Mouse (Mus musculus) left cerebral cortex, adult 2 months (tissue): ENCODE data around the gene Olfr61. TPM values are rescaled to one million over a fixed set of nuclear protein-coding genes. Genes with fewer than 3 reads are reported as not detected.
"Not testable (repeated sequence)": the region's sequence is repeated elsewhere in the genome, so short reads cannot be mapped to it uniquely, and the experiment has no call there.

Source experiments
- DNase-seq, 2 experiments: peaks; one replicate each; pipeline ENCODE4 v3.0.0; 2021 to 2022; ENCODE audit warnings: low spot score in 2 of 2, mixed read lengths in 1 of 2; ENCODE audit errors: extremely low spot score in 1 of 2
- H3K27ac ChIP-seq: fragments of 200-600 bp; 2 replicates; pipeline ENCODE4 v1.8.1; 2022
- H3K4me3 ChIP-seq: fragments of 200-600 bp; 2 replicates; pipeline ENCODE4 v1.8.1; 2022
- CTCF ChIP-seq: fragments of 200-600 bp; IDR thresholded peaks from 2 replicates; pipeline ENCODE4 v1.8.1; 2022; ENCODE audit warnings: antibody characterized with exemption, mild to moderate bottlenecking, moderate library complexity
- intact Hi-C: fragments of 180-260 bp; cut with DNase I; formaldehyde crosslinking; loops from one replicate; pipeline ENCODE4 v1.15.1; 2025
- long read RNA-seq, 2 experiments: library from polyadenylated mRNA; stranded (forward); transcript quantifications; one replicate each; pipeline ENCODE4 v2.0.0; 2021; ENCODE audit warnings: borderline mapping rate in 2 of 2
- total RNA-seq, 2 experiments: library from RNA; stranded (reverse); gene quantifications; 2 replicates each; pipeline ENCODE4 v1.2.3; 2021

Gene Olfr61
- not detected for total RNA-seq
- long read RNA-seq, experiment 1, result 0 reads
- long read RNA-seq, experiment 2, result 0 reads

DNA sequence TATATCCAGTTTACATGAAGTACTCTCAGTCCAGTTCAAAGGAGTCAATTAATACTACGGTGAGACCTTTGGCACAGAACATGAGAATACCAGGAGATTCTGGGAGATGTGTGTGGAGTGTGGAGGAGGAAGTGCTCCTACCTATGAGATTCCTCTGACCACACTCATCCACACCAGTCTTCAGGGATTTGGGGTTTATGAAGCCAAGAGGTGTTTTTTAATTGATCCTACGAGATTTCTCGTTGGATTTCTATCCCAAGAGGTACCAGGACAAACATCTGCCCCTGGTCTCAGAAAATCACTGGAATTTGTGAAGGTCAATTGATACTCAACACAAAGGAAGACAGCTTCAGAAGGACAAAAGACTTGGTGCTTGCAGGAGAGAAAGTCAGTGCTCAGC, at the start of gene Olfr61:
Gene Olfr61, plus strand, starts transcription at position 301 of the 400 bp plus-strand sequence.
- DNase-seq, intact Hi-C loops, H3K27ac ChIP-seq, H3K4me3 ChIP-seq: not testable (repeated sequence)

- intact Hi-C loops, H3K27ac ChIP-seq, H3K4me3 ChIP-seq, DNase-seq: not testable (repeated sequence)
Measured at GRCm38 (mm10) chr7:140600969-140601368, 27.8 kb upstream of the Olfr61 start, which contains the start of gene Olfr46. TSS of gene Olfr46 (plus strand) at chr7:140601269.

- intact Hi-C loops, result no loop called here
- Histone ChIP-seq H3K27ac (no peak overlapping the region), H3K4me3 (no peak overlapping the region)
- DNase-seq, result no peak
- no peak for TF ChIP-seq CTCF
Measured at GRCm38 (mm10) chr7:140630559-140630958, 1.8 kb downstream of the Olfr61 start.

DNA sequence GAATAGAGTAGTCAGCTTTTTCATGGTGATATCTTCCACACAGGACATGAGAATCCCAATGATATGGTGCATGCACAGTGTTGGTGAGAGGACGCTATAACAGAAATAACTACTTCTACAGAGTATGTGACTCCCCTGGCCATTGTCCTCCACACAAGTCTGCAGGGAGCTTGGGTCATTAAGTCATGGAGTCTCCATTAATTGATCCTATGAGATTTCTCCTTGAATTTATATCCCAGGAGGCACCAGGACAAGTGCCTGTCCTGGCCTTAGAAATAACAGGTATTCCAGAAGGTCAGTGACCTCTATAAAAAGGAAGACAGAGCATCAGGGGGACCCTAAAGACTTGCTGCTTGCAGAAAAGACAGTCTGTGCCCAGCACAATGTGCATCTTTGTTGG, 17.4 kb downstream of the Olfr61 start, which contains the start of gene Olfr53:
Gene Olfr53, plus strand, starts transcription at position 301 of the 400 bp plus-strand sequence.
- no peak for DNase-seq
- TF ChIP-seq CTCF, result no peak
- intact Hi-C loops, result loop anchor here (1.0 kb wide), 1 partner anchor 36 kb away; no protein-coding TSS in a partner anchor
- no peak within 1 kb of the TSS for H3K27ac ChIP-seq
- no peak within 1 kb of the TSS for H3K4me3 ChIP-seq

DNA sequence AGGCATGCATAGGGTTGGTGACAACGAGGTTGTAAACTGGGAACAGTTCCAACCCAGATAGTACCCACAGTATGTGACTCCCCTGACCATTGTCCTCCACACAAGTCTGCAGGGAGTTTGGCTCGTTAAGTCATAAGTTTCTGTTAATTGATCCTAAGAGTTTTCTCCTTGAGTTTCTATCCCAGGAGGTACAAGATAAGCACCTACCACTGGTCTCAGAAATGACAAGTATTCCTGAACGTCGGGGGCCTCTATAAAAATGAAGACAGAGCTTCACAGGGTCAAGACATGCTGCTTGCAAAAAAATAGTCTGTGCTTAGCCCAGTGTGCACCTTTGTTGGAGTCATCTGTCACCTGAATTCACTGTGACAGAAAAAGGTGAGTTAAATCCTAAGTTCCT, 30.9 kb downstream of the Olfr61 start, which contains the start of gene Olfr539:
Gene Olfr539, plus strand, starts transcription at position 301 of the 400 bp plus-strand sequence.
- H3K27ac ChIP-seq, result no peak within 1 kb of the TSS
- DNase-seq, result no peak
- H3K4me3 ChIP-seq, result no peak within 1 kb of the TSS
- no peak for TF ChIP-seq CTCF
- intact Hi-C loops, result loop anchor here (5.0 kb wide), 1 partner anchor 33 kb away; no protein-coding TSS in a partner anchor

- H3K27ac ChIP-seq, DNase-seq, H3K4me3 ChIP-seq, intact Hi-C loops: not testable (repeated sequence)
Measured at GRCm38 (mm10) chr7:140670693-140671092, 41.9 kb downstream of the Olfr61 start.

DNA sequence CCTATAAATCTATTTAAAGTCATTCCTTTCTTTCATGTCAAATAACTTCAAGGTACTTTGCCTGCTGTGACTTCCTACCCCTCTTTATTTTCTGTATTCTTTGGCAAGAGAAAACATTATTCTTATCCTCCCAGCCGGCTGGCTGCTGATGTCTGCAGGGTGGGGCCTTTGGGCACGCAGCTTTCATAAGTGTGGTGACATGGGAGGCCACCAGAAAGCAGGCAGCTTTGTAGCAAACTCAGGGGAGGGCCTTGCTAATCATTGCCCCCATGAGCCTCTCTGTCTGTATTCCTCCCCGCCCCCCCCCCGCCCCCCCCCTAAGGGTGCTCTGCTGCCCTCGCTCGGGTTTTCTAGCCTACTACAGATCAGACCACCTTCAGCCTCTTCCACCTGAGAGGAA, 47.1 kb downstream of the Olfr61 start:
- Histone ChIP-seq H3K4me3 (peak overlapping the region; percentile 28), H3K27ac (peak overlapping the region; percentile 41; the same call in 1 of the 2 replicates)
- no peak for TF ChIP-seq CTCF
- intact Hi-C loops, result no loop called here
- DNase-seq, result no peak

DNA sequence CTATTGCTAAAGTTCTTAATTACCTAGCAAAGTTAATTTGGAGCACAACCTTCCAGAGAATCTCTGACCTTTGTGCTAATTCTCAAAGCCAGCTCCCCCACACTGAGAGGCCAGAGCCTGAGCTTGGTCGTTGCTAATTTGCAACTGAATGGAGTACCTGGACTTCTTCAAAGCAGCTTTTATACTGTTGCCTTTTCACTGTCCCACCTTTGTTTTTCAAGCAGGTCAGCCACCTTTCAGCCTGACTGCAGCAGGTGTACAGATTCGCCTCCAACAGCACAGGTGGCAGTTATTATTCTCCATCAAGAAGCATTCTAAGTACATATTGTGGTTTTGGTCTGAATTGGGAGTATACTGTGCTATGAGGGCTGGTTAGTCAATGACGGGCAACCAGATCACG, 50.8 kb downstream of the Olfr61 start:
- DNase-seq, H3K27ac ChIP-seq, H3K4me3 ChIP-seq, intact Hi-C loops: not testable (repeated sequence)

- Histone ChIP-seq H3K4me3 (no peak within 1 kb of the TSS), H3K27ac (no peak within 1 kb of the TSS)
- intact Hi-C loops, result loop anchor here (1.0 kb wide), 1 partner anchor 35 kb away; the partner anchor contains the start of gene Olfr53
- DNase-seq, result no peak
- TF ChIP-seq CTCF, result no peak
Measured at GRCm38 (mm10) chr7:140681651-140682050, 52.9 kb downstream of the Olfr61 start, which contains the start of gene Olfr45. TSS of gene Olfr45 (plus strand) at chr7:140681951.

Other genes with a start within 250 kb of the Olfr61 start
- not detected for gene Olfr531, start 226.1 kb upstream of the Olfr61 start, total RNA-seq
- not detected for gene Olfr532, start 207.3 kb upstream of the Olfr61 start, total RNA-seq
- gene Olfr533, start 165.6 kb upstream of the Olfr61 start, total RNA-seq, result not detected
- gene Olfr535, start 144.8 kb upstream of the Olfr61 start, total RNA-seq, result not detected
- not detected for gene Olfr536, start 121.6 kb upstream of the Olfr61 start, total RNA-seq
- not detected for gene Olfr538, start 61.1 kb upstream of the Olfr61 start, total RNA-seq
- under 1 TPM in 1 of 2 experiments, not detected in 1; 0.05 TPM for gene Olfr46, start 27.7 kb upstream of the Olfr61 start, total RNA-seq
- not detected for gene Olfr53, start 17.5 kb downstream of the Olfr61 start, total RNA-seq
- under 1 TPM; 0.05 to 0.09 TPM for gene Olfr539, start 31.0 kb downstream of the Olfr61 start, total RNA-seq
- gene Olfr45, start 53.0 kb downstream of the Olfr61 start, total RNA-seq, result not detected
- gene Olfr541, start 68.3 kb downstream of the Olfr61 start, total RNA-seq, result not detected
- not detected for gene Cyp2e1, start 134.8 kb downstream of the Olfr61 start, total RNA-seq
- gene Syce1, start 158.9 kb downstream of the Olfr61 start, total RNA-seq, result under 1 TPM; 0.32 to 0.47 TPM
- 10 to 100 TPM; 29.1 to 31.2 TPM for gene Zfp941, start 193.2 kb downstream of the Olfr61 start, total RNA-seq
- 1 to 10 TPM; 3.9 to 5.9 TPM for gene Urah, start 206.0 kb downstream of the Olfr61 start, total RNA-seq
- not detected for gene Scgb1c1, start 216.6 kb downstream of the Olfr61 start, total RNA-seq
- not detected for gene Odf3, start 218.8 kb downstream of the Olfr61 start, total RNA-seq
- gene Gm45785, start 227.4 kb downstream of the Olfr61 start, total RNA-seq, result 1 to 10 TPM; 1.5 to 2.6 TPM
- 10 to 100 TPM; 62.1 to 74.2 TPM for gene Ric8a, start 228.0 kb downstream of the Olfr61 start, total RNA-seq
- 10 to 100 TPM; 24.6 to 24.8 TPM for gene Bet1l, start 228.6 kb downstream of the Olfr61 start, total RNA-seq